Mouse (Mus musculus) heart, postnatal 10 days (tissue): Measurements from ENCODE around the gene Ncan. TPM values are rescaled to one million over a fixed set of nuclear protein-coding genes. Genes with fewer than 3 reads are reported as not detected.

Source experiments
- DNase-seq, 2 experiments: peaks; one replicate each; pipeline ENCODE4 v3.0.0; 2021
- intact Hi-C: fragments of 180-260 bp; cut with DNase I; formaldehyde crosslinking; loops from one replicate; pipeline ENCODE4 v1.15.1; 2025
- total RNA-seq, 2 experiments: library from RNA; stranded (reverse); gene quantifications; 2 replicates each; pipeline ENCODE4 v1.2.3; 2021

The Ncan gene
- under 1 TPM in 1 of 2 experiments, not detected in 1; 0.19 TPM for total RNA-seq

GRCm38 (mm10) chr8:70120667-70121066 lies at the start of gene Ncan:
Ncan (minus strand) TSS chr8:70120873.
- peak; percentile 40 to 56 for DNase-seq
- intact Hi-C loops = loop anchor here (5.0 kb wide), 1 partner anchor 203 kb away; no protein-coding TSS in a partner anchor

- intact Hi-C loops = loop anchor here (5.0 kb wide), 1 partner anchor 37 kb away; no protein-coding TSS in a partner anchor
- DNase-seq = no peak
Measured at GRCm38 (mm10) chr8:70170116-70170515, 49.4 kb upstream of the Ncan start.

- intact Hi-C loops = loop anchor here (1.0 to 5.0 kb wide), 4 partner anchors 62 to 292 kb away; no protein-coding TSS in a partner anchor
- DNase-seq = peak; percentile 51 to 83
Measured at GRCm38 (mm10) chr8:70166504-70167110, 45.9 kb upstream of the Ncan start.

- intact Hi-C loops = no loop called here
- no peak for DNase-seq
Measured at GRCm38 (mm10) chr8:70163316-70163715, 42.6 kb upstream of the Ncan start.

- no peak for DNase-seq
- intact Hi-C loops = no loop called here
Measured at GRCm38 (mm10) chr8:70160015-70160414, 39.3 kb upstream of the Ncan start.

- intact Hi-C loops = no loop called here
- no peak for DNase-seq
Measured at GRCm38 (mm10) chr8:70159211-70159610, 38.5 kb upstream of the Ncan start.

- peak; percentile 74 to 76 for DNase-seq
- intact Hi-C loops = no loop called here
Measured at GRCm38 (mm10) chr8:70158069-70158853, 37.6 kb upstream of the Ncan start.

GRCm38 (mm10) chr8:70157240-70157800 lies 36.6 kb upstream of the Ncan start:
- DNase-seq = no peak
- intact Hi-C loops = no loop called here

GRCm38 (mm10) chr8:70152537-70153257 lies 32.0 kb upstream of the Ncan start:
- DNase-seq = peak; percentile 81 to 82
- intact Hi-C loops = no loop called here

GRCm38 (mm10) chr8:70150158-70150557 lies 29.5 kb upstream of the Ncan start:
- intact Hi-C loops = no loop called here
- DNase-seq = no peak

GRCm38 (mm10) chr8:70147678-70148607 lies 27.3 kb upstream of the Ncan start:
- no peak for DNase-seq
- intact Hi-C loops = no loop called here

- intact Hi-C loops = no loop called here
Measured at GRCm38 (mm10) chr8:70139981-70140380, 19.3 kb upstream of the Ncan start.

GRCm38 (mm10) chr8:70139026-70139857 lies 18.6 kb upstream of the Ncan start, which contains the start of the genes Rfxank, Borcs8 and Mef2b:
Rfxank (minus strand) TSS chr8:70139154.
Borcs8 (plus strand) TSS chr8:70139499.
Mef2b (plus strand) TSS chr8:70139711.
- intact Hi-C loops = no loop called here
- DNase-seq = peak; percentile 99

More at GRCm38 (mm10) chr8:70139981-70140380, 19.3 kb upstream of the Ncan start:
- DNase-seq = no peak

- intact Hi-C loops = no loop called here
- DNase-seq = no peak
Measured at GRCm38 (mm10) chr8:70137890-70138289, 17.2 kb upstream of the Ncan start.

- intact Hi-C loops = no loop called here
- no peak for DNase-seq
Measured at GRCm38 (mm10) chr8:70136591-70136990, 15.9 kb upstream of the Ncan start.

- intact Hi-C loops = no loop called here
Measured at GRCm38 (mm10) chr8:70134931-70135330, 14.3 kb upstream of the Ncan start.

GRCm38 (mm10) chr8:70134086-70134485 lies 13.4 kb upstream of the Ncan start:
- DNase-seq = no peak
- intact Hi-C loops = no loop called here

More at GRCm38 (mm10) chr8:70134931-70135330, 14.3 kb upstream of the Ncan start:
- DNase-seq = no peak

- intact Hi-C loops = no loop called here
- DNase-seq = peak; percentile 83 to 87
Measured at GRCm38 (mm10) chr8:70131166-70131883, 10.7 kb upstream of the Ncan start, which contains the start of gene Nr2c2ap. Nr2c2ap (plus strand) TSS chr8:70131333.
